Mouse (Mus musculus): ENCODE results near the gene Tm2d1. TPM values are rescaled to one million over a fixed set of nuclear protein-coding genes. Genes with fewer than 3 reads are reported as not detected.

The Tm2d1 gene
- polyA plus RNA-seq (2015; fragmentation: Nextera tagmentation; extraction: Ambion mirVana): 149 and 165 TPM in 2 replicates

DNA sequence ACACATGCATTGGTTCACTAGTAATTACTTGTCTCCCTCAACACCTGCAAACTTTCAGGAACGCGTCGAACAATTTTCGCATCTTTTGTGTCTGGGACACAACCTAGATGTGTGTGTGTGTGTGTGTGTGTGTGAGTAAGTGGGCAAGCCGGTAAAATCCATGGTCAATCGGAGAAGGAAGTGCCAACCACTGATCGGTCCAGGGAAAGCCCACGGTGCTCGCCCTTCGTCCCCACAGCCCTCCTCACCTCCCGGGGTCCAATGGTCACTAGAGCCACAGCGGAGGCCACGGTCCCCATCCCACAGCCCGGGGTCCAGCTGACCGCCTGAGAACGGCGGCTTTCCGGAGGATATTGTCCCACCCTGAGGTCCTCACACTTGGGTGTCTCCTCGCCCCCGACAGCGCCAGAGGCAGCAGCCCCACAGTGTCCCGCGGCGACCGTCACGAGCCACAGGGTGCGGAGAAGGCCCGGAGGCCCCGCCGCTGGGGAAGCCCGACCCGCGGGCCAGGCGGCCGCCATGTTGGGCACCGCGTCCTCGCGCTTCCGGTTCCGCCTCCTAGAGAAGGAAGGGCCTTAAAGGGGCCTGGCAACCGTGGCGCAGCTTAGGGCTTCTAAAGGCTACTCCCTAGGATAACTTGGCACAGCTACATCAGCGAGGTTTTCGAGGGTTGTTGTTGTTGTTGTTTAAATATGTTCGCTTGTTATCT lies at the start of gene Tm2d1:
TSS of gene Tm2d1 (minus strand) at position 591 of the 709 bp plus-strand sequence.

DNA sequence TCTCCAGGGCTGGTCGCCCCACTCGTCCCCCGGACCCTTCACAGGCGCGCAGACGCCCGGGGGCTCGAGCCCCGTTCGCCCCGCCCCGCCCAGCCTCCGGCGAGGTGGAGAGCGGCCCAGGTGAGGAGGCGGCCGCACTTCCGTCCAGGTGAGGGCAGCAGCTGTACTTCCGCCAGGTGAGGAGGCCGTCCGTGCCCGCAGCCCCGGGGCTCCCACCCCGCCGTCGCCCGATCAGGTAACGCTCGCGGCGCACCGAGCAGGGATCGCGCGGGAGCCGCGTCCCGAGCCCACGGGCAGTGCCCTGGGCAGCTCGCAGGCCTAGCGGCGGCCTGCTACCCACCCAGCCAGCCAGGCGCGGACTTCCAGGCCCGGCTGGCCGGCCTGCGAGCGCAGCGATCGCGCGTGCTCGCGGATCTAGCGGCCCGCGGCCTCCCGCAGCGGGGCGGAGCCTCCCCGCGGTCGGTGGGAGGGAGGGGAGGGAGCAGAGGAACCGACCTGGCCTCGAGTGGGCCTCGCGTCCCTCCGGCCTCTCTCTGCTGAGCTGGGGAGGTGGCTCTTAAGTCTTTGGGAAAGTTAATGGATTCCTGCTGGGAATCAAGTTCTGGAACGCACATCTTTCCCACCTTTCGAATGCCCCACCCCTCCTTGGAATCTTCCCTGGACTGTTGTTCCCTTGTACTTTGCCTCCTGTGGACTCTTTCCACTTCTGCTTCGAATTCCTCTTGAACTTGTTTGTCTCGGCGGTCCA lies 12.8 kb upstream of the Tm2d1 start, which contains the start of gene Patj:
TSS of gene Patj (plus strand) at position 96 of the 748 bp plus-strand sequence.

Other genes starting within 250 kb of the Tm2d1 start
- gene Patj, start 12.5 kb upstream of the Tm2d1 start, polyA plus RNA-seq (2015; fragmentation: Nextera tagmentation; extraction: Ambion mirVana): 7.5 and 8.8 TPM in 2 replicates

Measured in neural tube, postnatal 0 days (tissue).